Mouse (Mus musculus) cortical plate, adult 2 months (tissue): ENCODE measurements around the gene Arhgef7.

Source experiments
- CTCF ChIP-seq: fragments of 200-500 bp; IDR thresholded peaks from 2 replicates; pipeline ENCODE4 v1.5.1; 2011; ENCODE audit warnings: mild to moderate bottlenecking, control low read depth, low read length; ENCODE audit not compliant: insufficient read depth; ENCODE audit errors: extremely low read depth
- POLR2A ChIP-seq: fragments of 200-500 bp; IDR thresholded peaks from 2 replicates; pipeline ENCODE4 v1.6.1; 2011; ENCODE audit warnings: mild to moderate bottlenecking, low read length, control low read depth; ENCODE audit not compliant: insufficient read depth; ENCODE audit errors: extremely low read depth

- TF ChIP-seq CTCF (peak; percentile 60), POLR2A (no peak)
These were observed 28.4 kb downstream of the Arhgef7 start for GRCm38 (mm10) chr8:11755873-11756272.
